Mouse (Mus musculus) bone marrow macrophage, adult 2 months (primary cell): Measurements from ENCODE around the gene Gdf7. TPM values are rescaled to one million over a fixed set of nuclear protein-coding genes. Genes with fewer than 3 reads are reported as not detected.
A peak's percentile ranks its signal among the peaks of the same experiment; 100 is the strongest.

ENCODE experiments used
- H3K27ac ChIP-seq: 2 replicates; pipeline ENCODE4 v1.5.1; 2012; ENCODE audit warnings: low read depth, low read length; ENCODE audit not compliant: insufficient read depth
- H3K4me1 ChIP-seq: 2 replicates; pipeline ENCODE4 v1.6.1; 2012; ENCODE audit warnings: low read length; ENCODE audit not compliant: control insufficient read depth, insufficient read depth
- H3K4me3 ChIP-seq: 2 replicates; pipeline ENCODE4 v1.5.1; 2012; ENCODE audit warnings: mild to moderate bottlenecking, low read length, moderate library complexity; ENCODE audit not compliant: insufficient read depth
- CTCF ChIP-seq: IDR thresholded peaks from 2 replicates; pipeline ENCODE4 v1.5.1; 2012; ENCODE audit warnings: low read depth, mild to moderate bottlenecking, low read length, moderate library complexity
- POLR2A ChIP-seq: IDR thresholded peaks from 2 replicates; pipeline ENCODE4 v1.6.1; 2012; ENCODE audit warnings: mild to moderate bottlenecking, low read depth, low read length, borderline replicate concordance
- polyA plus RNA-seq: library from polyadenylated mRNA; stranded (reverse); fragments of >200 nt; gene quantifications from 2 replicates; pipeline ENCODE4 v1.2.4, GENCODE M21; 2012; ENCODE audit not compliant: missing spikeins, insufficient read depth, insufficient read length

The Gdf7 gene
- polyA plus RNA-seq, 1 experiment, result not detected

DNA sequence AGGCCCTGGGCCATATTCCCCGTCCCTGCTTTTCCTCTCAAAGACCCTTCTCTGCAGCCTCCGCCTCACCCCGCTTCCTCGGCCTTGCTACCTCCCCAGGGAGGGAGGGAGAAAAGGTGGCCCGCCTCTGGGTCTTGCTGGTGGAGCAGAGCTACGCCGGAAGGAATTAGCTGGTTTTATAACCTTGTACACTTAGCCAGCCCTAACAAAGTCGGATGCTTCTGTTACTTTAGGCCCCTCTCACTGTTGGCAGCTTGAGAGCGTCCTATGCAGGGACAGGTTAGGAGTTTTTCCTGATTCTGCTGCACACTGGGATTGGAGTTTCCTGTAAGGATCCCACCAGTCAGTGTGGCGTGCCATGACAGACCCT lies 1.7 kb downstream of the Gdf7 start:
- H3K27ac ChIP-seq, result no peak overlapping the region
- H3K4me3 ChIP-seq, result no peak overlapping the region; the same call in 1 of the 2 replicates
- peaks cover 8% of the 10 kb centered on the region for H3K4me1 ChIP-seq
- TF ChIP-seq CTCF, result no peak
- TF ChIP-seq POLR2A, result no peak

DNA sequence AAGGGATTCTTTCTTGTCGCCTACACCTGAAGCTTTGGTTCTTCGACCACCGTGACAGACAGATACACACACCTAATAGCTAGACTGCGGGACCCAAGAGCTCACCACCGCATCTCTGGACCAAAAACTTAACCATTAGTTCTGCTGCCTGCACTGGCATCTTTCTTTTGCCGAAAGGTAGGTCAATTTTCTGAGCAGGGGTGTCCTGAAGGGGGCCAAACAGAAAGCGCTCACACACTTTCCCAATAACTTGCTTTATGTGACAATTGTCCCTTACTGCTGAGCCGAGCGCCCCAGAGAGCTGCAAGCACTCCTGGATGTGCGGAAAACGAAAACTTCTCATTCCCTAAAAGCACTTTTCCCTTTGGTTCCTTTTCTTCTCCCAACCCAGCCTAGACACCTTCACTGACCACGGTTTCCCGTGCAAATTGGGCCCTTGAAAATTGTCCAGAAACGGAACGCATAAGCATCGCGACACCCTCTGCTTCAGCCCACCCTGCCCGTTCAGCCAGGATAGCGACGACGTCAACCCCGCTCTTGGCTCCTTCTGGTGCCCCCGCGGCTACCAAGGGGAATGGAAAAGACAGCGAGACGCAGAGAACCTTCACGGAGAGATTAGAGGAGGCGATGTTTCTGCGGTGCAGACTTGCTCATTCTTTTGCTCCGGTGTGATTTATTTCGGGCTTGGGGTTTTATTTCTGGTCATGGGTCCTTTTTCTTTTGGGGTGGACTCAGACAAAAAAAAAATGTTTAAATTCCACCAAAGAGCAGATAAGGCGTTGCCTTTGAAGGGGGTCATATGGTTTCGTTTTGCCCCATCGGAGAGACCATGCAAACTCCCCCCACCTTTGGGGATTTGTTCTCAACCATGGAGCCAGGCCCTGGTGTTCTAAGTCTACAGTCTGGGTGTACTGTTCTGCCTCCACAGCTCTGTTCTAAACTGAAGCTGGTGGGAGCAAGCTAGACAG lies 2.3 kb downstream of the Gdf7 start:
- Histone ChIP-seq H3K4me3 (peak overlapping the region; percentile 20; the same call in 1 of the 2 replicates), H3K4me1 (peaks cover 14% of the 10 kb centered on the region)

DNA sequence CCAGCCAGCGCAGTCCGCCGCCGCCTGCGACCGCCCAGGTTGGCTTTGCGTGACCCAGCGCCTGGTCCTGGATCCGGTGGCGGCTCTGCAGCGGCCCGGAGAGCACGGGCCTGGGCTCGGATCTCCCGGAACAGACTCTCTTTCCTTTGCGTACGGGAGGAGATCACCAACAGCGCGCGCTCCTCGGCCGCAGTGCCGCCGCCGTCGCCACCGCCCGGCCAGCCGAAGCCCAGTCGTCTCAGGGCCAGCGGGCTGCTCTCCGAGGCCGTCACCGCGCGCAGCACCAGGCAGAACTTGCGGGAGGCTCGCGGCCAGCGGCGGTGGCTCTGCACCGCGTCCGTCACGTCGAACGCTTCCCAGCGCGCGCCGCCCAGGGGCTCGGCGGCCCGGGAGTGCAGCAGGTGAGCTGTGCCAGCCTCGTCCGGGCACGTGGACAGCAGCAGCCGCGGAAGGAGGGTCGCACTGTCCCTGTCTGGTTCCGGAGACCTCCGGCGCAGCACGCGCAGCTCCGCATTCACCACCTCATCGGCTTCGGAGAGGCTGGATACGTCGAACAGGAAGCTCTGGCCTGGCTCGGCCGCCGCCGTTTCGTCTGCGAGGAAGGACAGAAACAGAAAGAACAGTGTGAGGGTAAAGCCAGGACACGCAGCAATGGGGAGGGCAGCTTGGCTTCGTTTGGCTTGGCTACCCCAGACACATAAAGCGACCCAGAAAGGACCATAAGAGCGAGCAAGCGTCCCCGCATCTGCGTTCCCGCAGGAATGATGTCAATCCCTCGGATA lies 3.2 kb downstream of the Gdf7 start:
- H3K27ac ChIP-seq, result no peak overlapping the region
- peak overlapping the region; percentile 20 for H3K4me3 ChIP-seq
- TF ChIP-seq CTCF (no peak), POLR2A (no peak)
- peaks cover 14% of the 10 kb centered on the region for H3K4me1 ChIP-seq

More for the DNA sequence above, 2.3 kb downstream of the Gdf7 start:
- no peak overlapping the region for H3K27ac ChIP-seq
- TF ChIP-seq CTCF (no peak), POLR2A (no peak)

DNA sequence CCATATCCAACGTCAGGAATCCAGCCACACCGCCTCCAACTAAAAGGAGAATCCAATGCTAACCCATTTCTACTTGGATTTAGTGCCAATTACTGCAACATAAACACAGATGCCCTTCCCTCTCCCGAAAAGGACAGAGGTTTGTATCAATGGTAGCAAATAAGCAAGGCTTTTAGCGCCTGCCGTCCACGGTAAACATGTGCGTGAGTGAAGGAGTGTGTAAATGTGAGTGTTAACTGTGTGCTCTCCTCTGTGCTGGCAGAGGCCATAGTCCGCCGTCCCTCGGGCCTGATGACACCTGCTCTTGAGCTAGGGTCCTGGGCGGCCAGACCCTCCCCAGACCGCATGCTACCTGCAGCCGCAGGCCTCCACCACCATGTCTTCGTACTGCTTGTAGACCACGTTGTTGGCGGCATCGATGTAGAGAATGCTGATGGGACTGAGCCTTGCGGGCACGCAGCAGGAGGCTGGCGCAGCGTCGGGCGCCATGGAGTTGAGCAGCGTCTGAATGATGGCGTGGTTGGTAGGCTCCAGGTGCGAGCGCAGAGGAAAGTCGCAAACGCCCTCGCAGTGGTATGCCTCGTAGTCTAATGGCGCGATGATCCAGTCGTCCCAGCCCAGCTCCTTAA lies 4.1 kb downstream of the Gdf7 start:
- TF ChIP-seq POLR2A (no peak), CTCF (no peak)
- Histone ChIP-seq H3K4me3 (no peak overlapping the region), H3K4me1 (peaks cover 14% of the 10 kb centered on the region), H3K27ac (no peak overlapping the region)

DNA sequence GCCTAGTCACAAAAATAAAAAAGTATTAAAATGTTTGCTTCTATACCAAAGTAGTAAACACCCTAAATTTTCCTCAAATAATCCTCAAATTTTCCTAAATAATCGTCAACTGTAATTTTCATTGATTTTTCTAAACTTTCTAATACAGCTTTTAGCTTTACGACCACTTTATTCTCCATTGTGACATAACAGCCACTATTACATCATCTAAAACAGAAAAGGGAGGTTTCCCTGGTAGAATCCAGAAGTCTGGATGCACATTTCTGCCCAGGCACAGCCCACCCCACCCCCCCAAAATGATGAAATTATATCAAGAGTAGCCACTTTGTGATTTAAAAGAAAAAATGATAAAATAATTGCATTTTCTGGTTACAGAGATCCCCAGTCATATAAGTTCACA lies 5.6 kb downstream of the Gdf7 start:
- TF ChIP-seq CTCF (no peak), POLR2A (no peak)
- peaks cover 14% of the 10 kb centered on the region for H3K4me1 ChIP-seq
- no peak overlapping the region for H3K4me3 ChIP-seq
- H3K27ac ChIP-seq, result no peak overlapping the region

DNA sequence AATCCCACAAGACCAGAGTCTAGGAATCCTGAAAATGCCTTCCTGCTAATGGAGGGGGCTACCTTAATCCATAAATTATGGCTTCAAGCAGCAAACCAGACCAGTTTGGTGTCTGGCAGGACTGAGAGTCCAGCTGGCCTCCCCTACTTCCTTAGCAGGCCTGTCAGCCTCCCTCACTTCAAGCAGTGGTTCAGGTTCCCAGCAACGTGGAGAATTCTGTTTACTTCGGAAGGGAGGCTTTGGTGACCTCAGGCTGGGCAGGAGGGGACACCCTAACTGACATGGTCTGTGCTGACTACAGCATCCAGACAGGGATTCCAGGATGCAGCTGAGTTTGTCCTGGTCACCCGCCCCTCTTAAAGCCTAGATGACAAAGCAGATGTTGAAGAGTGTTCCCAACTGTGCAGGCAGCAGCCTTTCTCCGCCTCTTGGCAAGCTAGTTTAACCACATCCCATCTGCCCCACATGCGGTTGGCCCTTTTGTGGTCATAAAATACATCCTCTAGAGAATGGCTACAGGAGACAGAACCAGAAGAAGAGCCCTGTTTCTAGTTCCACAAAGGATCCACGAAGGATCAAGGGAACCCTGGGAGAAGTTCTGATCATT lies 6.3 kb downstream of the Gdf7 start:
- H3K4me1 ChIP-seq, result peaks cover 14% of the 10 kb centered on the region
- no peak overlapping the region for H3K4me3 ChIP-seq
- H3K27ac ChIP-seq, result no peak overlapping the region
- no peak for TF ChIP-seq POLR2A
- no peak for TF ChIP-seq CTCF

DNA sequence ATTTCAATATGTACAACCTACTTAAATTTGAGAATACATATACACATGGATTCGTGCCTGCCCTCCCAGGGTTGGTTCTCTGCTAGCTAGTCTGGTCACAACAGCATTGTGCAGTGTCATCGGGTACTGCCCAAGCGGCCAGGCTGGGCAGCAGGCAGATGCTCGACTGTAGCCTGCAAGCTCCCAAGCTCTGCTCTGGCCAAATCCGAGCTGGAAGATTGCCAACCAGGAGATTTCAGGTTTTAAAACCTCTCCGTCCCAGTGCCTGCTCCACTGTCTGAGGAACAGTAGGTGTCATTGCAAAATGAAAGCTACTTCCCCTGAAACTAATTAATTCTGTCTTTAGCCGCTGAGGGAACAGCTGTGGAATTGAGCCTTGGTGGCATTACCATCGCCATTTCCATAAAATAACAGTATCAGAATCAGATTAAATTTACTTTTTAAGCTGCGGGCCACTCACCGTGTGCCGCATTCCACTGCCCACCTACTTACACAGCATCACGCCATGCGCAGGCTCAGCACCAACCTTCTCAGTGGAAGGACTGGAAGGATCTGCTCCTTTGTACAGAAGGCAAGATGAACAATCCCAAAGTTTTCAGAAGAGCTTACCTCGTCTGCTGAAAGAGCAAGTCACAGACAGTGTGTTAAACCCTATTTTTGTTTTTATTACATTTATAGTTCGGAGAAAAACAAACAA lies 10.4 kb downstream of the Gdf7 start:
- peaks cover 14% of the 10 kb centered on the region for H3K4me1 ChIP-seq
- no peak overlapping the region for H3K27ac ChIP-seq
- no peak overlapping the region for H3K4me3 ChIP-seq
- TF ChIP-seq CTCF, result no peak
- TF ChIP-seq POLR2A, result no peak

DNA sequence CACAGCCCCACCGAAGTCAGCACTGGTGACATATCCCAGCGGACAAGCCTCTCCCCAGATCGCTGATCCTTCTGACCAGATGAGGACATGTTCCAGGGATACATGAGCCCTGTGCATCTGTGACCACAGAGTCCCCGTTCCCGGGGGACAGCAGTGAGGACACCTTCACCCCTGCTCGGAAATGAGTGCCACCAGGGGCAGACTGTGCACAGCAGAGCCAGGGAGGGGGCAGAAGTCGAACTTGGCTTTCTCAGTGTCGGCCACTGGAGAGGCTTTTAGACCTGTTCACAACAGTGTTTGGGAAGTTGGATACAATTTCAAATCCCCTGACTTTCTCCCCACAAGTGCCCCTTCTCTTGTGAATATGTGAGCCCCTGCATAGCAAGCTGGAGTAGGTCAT lies 12.3 kb downstream of the Gdf7 start:
- H3K4me3 ChIP-seq, result no peak overlapping the region
- H3K4me1 ChIP-seq, result no peaks in the 10 kb centered on the region
- no peak overlapping the region for H3K27ac ChIP-seq
- TF ChIP-seq POLR2A (no peak), CTCF (no peak)

DNA sequence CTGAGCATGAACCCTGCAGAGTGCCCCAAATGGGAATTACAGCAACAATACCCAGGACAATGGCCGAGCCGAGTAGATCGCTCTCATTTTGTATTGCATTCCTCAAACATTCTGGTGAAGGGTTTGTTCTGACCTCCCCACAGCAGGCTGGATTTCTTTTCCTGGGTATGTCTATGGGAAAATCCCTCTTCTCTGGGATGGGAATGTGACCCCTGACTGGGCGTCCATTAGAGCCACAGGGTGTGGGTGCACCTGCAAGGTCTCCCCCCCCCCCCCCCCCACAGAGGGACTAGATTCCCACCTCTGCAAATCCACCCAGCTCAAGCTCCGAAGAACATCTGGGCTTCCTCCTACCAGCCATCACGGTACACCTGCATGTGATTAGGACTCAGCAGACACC lies 12.7 kb downstream of the Gdf7 start:
- H3K4me3 ChIP-seq, result no peak overlapping the region
- TF ChIP-seq POLR2A, result no peak
- TF ChIP-seq CTCF, result no peak
- no peaks in the 10 kb centered on the region for H3K4me1 ChIP-seq

More for the DNA sequence above, 12.7 kb downstream of the Gdf7 start:
- H3K27ac ChIP-seq, result no peak overlapping the region
